Mouse (Mus musculus): Measurements from ENCODE around the gene Zfp523. TPM values are rescaled to one million over a fixed set of nuclear protein-coding genes. Genes with fewer than 3 reads are reported as not detected.
"Not testable (repeated sequence)": the region's sequence is repeated elsewhere in the genome, so short reads cannot be mapped to it uniquely, and the experiment has no call there.

The Zfp523 gene
- total RNA-seq, 4 experiments from 2014 or later, result 39.2 to 62.8 (median 49.0) TPM

DNA sequence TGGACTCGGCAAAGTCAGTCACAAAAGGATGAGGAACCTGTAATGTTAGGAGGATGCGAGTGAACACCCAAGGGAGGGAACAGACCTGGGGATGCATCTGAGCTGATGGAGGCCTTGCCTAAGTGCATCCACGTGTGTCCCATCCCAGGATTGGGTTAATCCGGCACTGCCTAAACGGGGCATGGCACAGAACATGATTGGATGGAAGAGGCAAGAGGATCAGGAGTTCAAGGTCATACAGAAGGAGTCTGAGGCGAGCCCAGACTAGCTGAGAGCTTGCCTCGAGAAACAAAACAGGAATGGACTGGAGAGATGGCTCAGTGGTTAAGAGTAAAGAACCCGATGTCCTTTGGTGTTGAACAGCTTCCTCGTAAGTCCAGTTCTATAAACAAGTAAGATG, 35.5 kb downstream of the Zfp523 start:
- DNase-seq, result no peak

DNA sequence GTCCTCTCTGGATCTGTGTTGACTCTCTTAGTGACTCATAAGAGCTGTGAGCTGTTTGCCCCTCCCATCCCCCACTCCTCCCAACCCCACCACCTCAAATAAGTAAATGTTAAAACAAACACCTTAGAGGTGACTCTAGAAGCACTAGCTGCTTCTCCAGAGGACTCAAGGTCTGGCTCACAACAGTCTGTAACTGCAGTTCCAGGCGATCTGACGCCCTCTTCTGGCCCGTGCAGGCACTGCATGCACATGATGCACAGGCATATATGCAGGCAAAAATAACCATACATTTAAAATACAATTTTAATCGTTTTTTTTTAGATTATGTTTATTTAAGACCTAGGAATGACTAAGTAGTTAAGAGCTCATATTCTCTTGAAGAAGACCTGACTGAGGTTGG, 36.3 kb downstream of the Zfp523 start:
- DNase-seq, result no peak

DNA sequence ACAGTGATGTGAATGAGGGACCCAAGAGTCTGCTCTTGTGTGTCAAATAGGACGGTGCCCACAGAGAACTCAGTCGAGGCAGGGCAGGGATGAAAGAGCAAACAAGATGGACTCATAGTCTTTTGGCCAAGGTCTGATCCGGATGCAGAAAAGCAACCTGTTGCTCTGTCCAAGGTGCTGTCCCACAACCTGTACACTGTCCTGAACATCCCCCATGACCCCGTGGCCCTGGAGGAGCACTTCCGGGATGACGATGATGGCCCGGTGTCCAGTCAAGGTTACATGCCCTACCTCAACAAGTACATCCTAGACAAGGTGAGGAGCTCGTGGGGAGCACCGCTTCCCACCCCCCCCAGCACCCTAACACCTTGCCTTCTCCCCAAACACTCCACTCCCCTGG, 39.9 kb downstream of the Zfp523 start:
- DNase-seq, result no peak

DNA sequence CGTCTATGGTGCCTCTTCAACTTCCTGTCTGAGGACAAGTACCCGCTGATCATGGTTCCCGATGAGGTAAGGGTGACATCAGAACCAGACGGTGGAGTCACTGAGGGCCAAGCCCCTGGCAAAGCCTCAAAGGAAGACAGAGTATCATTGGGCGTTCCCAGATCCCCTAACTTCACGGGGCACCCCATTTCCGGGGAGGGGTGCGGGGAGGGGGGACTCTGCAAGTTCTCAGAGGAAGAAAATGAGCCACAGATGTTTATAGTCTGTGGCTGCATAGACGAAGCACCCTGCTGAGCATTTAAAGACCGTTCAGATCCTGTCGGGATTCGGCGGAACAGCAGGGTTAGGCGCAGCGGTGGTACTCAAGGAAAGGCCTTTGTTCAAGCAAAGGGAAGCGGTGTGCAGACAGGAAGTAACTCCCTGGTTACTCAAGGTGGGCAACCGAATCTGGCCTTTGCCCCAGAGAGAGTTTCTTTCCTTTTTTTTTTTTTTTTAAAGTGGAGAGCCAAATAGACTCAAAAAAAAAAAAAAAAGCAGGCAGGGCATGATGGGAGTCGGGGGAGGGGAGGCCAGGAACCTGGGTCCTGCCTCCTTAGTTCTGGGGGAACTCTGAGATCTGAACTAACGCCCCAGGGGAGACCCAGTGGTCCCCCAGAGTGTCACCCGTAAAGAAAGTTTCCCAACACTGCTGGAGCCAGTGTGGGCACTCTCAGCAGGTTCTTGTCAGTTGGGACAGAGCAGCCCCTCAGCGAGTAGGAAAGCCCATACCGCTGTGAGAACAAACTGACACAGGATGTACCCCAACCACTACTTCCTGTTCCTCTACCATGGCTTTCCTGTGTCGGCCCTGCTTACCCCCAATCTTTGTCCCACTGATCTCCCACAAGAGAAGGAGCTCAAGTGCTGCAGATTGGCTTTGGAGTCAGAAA, 41.1 kb downstream of the Zfp523 start:
- no peak for DNase-seq

DNA sequence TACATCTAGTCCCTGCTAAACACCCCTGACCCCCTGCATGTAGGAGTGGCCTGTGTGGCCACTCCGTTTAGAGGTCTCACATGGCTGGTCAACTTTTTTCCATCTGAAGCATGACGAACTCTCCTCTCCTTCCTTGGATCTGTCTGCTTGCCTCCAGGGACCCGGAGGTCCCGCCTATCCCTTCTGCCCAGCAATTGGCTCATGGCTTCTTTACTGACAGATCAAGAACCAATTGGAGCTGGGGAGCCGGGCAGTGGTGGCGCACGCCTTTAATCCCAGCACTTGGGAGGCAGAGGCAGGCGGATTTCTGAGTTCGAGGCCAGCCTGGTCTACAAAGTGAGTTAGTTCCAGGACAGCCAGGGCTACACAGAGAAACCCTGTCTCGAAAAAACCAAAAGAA, 45.5 kb downstream of the Zfp523 start:
- not testable (repeated sequence) for DNase-seq

DNA sequence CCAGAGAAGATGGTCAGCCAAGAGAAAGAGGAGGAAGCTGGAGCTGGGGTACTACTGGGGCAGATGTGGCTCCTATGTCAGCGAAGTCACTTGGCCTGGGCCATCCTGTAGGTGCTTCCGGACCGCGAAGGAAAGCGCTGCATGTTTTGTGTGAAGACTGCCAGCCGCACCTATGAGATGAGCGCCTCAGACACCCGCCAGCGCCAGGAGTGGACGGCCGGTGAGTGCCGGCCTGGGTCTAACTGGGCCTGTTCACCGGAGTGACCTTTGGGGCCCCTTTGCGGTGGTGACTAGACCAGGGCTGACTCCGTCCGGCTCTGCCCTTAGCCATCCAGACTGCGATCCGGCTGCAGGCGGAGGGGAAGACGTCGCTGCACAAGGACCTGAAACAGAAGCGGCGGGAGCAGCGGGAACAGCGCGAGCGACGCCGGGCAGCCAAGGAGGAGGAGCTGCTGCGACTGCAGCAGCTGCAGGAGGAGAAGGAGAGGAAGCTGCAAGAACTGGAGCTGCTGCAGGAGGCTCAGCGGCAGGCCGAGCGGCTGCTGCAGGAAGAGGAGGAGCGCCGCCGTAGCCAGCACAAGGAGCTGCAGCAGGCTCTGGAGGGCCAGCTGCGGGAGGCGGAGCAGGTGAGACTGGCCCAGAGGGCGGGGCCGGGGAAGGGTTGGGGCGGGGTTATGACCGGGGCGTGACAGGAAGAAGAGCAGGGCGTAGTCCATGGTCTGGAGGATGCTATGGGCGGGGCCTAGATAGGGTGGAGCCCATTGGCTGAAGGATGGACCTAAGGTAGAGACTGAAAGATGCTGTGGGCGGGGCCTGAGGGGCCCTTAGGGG, 46.8 kb downstream of the Zfp523 start:
- DNase-seq, result peak; percentile 91

DNA sequence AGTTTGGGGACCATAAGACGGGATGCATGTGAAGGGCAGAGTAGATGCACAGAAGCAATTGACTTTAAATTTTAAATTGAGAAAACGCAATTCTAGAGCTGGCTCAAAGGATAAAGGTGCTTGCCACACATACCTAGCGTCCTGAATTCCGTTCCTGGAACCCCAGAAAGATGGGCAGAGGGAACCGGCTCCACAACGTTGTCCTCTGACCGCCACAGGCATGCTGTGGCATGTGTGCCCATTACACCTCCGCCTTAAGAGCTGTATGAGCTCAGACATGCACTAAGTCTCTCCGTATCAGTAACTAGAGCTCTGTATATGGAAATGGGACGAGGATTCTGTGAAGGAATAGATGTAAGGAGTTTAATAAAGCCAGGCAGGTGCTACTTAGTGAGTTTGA, 47.7 kb downstream of the Zfp523 start:
- no peak for DNase-seq

DNA sequence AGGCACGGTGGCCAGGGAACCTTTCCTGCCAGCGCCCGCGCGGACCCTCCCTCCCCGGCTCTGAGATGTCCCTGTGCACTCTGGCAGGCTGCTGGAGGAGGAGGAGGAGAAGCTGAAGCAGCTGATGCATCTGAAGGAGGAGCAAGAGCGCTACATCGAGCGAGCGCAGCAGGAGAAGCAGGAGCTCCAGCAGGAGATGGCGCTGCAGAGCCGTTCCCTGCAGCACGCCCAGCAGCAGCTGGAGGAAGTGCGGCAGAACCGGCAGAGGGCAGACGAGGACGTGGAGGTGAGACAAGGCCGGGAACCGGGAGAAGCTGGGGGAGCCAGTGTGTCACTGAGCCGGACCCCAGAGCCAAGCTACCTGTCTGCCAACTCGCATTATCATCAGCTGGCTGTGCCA, 49.1 kb downstream of the Zfp523 start:
- peak; percentile 89 for DNase-seq

DNA sequence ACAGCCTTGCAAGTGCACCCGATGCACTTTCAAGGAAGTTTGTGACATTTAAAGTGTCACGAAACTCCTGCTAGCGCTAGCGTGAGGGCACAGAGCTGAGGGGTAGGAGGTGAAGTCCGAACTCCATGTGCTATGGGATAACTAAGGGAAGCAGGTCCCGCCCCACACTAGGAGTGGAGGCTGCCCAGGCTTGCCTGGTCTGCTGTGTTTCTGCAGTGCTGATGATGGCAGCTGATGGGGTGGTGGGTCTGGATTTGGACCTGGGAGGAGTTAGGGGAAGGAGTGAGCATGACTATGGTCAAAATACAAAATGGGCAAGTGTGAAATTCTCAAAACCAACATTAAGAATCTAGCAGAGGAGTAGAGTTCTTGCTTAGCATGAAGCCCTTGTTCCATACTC, 53.6 kb downstream of the Zfp523 start:
- no peak for DNase-seq

DNA sequence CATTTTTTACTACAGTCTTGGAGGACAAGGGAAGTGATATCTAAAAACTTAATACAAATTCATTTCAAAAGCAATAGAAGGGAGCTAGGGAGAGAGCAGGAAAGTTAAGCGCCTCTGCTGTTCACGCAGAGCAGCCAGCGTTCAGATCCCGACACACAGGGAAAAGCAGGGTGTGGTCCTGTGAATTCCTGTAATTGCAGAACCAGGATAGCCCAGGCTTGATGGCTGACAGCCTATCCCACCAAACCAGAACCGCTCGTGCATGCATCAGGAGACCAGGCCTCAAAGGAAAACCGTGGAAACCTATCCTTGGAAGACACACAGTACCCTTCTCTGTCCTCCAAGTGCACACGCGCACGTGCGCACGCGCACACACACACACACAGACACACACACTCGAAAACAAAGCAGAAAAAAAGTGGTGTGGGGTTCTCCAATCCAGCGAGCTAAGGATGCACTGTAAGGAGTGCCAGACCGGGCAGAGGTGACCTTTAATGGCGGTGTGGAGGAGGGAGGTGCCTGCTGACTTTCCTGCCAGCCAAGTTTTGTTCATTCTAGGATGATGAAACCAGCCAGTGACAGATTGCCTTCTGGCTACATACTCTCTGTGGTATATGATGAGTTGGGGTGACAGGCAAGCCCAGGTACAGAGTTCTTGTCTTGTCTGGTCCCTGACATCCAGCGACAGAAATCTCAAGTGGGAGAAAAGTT, 54.3 kb downstream of the Zfp523 start:
- DNase-seq, result no peak

DNA sequence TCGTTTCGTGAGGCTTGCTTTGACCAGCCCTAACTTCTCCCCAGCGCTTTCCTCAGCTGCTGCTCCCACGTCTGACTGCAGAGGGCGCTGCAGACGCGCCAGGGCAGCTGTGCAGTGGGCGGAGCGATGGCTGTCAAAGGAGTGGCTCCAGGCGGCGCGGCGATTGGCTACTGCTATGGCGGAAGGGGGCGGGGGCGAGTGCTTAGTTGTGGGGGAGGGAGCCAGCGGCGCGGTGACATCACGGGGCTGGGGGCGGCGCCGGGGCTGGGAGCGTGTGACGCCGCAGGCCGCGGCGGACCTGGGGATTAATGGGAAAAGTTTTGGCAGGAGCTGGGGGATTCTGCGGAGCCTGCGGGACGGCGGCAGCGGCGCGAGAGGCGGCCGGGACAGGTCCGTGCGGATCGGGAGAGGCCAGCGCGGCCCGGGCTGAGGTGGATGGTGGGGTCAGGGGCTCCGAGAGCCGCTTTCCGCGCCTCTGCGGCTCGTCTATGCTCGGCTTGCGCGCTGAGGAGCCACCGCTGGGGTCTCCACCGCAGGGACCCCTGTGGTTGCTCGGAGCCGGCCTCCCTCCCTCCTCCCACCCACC, 55.6 kb downstream of the Zfp523 start, which contains the start of gene Ppard:
Gene Ppard, plus strand, starts transcription at position 226 of the 586 bp plus-strand sequence.
- peak; percentile 95 for DNase-seq

DNA sequence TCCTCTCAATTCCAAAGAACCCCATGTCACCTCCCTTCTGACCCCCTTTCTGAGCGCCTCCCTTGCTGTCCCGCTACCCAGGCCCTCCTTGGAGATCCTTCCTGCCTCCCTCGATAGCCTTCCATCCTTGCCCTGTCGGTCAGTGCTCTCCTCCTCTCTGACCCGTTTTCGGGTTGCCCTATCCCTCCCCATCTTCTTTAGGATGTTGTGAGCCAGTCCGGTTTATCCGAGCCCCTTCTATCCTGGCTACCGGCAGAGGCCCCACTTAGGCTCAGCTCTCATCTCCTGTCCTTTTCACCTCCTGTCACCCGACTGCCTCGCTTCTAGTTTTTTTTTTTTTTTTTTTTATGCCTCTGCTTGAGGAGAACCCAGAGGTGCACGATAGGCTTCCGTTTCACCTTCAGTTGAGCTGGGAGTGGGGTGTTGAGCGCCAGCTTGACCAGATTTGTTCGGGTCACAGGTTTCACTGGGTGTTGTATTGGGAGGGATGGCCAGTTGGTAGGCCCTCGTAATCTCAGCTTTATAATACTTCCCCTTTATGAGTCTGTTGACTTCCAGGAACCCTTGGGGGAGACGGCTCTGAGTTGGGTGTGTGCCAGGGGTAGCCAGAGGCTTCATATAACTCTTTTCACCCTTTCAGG, 56.3 kb downstream of the Zfp523 start:
- no peak for DNase-seq

DNA sequence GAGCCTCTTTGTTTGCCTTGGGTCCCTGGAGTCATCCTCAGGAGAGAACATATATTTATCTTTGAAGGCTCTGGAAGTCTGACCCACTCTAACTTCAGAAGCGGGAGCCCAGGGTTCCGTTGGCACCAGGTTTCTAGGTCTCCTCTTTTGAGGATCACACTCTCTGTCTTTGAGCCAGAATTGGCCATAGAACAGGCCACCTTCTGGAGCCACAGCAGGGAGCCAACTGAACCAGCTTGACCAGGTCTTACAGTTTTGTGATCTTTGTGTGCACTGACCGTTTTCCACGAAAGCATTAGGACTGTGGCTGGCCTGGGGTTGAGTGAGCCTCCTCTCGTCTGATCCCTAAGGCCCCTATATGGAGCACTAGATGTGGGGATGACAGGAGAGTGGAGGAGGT, 57.7 kb downstream of the Zfp523 start:
- DNase-seq, result no peak

DNA sequence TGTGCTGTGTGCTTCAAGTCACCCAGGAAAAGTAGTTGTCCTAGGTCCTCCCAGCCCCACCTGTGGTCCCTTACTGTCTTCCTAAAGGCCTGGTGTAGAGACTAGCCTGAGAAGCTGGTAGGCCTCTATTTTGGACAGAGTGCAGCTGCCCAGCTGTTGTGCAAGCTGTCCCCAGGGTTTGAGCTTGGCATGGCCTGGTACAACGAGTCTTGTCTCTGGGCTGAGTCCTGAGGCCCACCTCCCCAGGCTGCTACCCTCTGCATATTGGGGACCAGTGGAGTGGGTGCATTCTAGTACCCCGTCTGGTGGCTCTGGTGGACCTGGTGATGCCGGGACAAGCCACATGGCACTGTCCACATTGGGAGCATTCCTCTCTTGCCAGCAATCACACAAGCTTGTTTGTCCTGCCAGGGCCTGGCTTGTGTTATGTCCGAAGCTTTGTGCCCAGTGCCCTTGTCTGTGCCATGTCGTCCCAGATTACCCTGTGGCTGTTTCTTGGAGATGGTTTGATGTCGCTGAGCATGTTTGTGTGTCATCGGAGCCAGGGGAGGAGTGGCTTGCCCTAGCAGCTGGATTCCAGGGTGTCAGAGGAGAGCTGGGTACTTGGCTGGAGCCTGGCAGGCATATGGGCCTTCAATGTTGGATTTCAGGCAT, 59.2 kb downstream of the Zfp523 start:
- no peak for DNase-seq

DNA sequence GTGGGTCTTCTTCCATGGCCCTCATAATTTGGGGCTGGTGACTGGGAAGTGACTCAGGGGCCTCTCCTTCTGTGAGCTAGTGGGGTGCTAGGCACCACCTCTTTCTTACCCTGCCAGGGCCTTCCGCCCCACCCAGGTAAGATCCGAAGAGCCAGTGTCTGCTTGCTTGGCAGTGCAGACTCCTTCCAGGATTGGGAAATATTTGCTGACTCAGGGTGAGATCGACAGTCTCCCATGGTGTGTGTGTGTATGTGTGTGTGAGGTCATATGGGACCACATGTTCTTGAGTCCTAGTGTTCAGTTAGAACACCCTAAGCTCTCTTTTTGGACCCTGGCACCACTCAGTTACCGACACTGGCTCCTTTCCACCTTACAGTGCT, 59.7 kb downstream of the Zfp523 start:
- DNase-seq, result no peak

DNA sequence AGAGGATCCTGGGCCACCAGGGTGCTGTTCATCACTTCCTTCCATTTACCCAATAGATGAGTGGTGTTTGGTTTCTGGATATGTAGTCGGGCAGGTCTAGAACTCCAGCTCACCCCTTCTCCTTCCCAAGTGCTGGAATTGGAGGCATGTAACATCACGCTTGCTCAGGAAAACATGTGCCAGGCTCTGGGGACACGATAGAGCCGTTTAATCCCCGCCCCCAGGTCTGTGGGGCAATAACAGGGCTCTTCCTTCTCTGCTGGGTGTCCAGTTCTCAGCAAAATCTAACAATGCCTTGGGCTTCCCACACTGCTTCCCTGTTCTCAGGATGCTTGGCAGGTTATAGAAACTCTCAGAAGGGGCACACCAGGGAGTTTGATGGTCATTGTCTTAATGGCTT, 60.4 kb downstream of the Zfp523 start:
- DNase-seq, result no peak

DNA sequence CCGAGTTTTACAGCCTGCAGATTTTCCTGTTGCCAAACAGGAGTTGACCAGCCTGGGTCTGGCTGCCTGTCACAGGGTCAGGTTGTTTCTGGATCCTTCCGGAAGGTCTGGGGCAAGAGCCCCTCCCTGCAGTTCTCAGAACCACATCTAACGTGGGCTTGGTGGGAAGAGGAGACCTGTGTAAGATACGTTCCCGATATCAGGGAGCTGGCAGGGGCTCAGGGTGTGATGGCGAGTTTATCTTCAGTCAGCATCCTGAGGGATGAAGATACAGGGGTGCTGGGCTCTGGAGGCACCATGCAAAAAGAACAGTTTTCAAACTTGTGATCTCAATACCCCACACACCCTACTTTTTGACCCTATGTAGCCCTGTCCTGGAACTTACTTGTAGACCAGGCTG, 60.9 kb downstream of the Zfp523 start:
- DNase-seq, result no peak

DNA sequence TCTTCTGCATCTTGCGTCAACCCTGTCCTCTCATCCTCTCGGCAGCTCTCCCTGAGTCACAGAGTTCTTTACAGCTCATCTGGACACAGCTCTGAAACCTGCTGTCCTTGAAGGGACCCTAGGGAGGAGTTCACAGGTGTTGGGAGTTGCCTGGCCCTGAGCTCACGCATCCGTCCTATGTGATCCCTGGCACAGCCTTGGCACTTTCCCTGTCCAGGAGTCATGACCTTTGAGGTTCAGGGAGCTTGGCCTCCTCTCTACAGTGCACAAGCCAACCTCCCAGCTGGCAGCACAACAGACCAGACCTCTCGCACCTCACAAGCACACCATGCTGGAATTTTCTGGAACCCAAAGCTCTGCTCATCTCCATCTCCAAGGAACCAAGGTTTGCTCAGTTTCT, 63.9 kb downstream of the Zfp523 start:
- no peak for DNase-seq

DNA sequence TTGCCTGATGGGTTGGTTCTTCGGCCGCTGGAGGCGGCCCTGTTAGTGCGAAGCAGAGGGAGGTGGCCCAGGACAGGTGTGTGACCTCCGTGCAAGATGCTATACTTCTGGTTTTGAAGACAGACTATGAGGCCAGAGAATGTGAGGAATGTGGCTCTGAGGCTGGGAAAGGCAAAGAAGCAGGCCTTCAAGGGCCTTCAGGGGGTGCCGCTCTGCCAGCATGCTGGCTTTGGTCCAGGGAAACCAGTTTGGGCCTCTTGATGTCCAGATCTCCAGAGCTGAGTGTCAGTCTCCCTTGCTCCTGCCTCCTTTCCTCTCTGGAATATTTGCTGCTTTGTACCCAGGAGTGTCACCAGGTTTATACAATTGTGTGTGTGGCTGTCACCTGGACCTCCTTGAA, 65.4 kb downstream of the Zfp523 start:
- no peak for DNase-seq

DNA sequence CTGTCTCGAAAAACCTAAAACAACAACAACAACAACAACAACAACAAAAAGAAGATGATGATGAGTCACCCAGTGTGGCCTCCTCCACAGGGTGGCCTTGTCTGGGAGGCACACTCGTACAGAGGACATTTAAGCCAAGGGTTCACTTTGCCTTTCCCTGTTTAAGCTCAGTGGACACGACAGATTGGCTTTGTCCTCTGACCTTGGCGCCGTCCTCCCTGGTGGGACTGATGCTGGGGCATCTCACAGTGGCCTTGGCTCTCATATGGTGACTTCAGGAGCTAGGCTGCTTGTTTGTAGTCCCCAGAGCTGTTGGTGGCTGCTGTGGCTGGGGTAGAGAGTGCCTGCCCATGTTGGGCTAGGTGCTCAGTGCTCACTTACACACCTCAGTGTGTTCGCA, 67.3 kb downstream of the Zfp523 start:
- no peak for DNase-seq

DNA sequence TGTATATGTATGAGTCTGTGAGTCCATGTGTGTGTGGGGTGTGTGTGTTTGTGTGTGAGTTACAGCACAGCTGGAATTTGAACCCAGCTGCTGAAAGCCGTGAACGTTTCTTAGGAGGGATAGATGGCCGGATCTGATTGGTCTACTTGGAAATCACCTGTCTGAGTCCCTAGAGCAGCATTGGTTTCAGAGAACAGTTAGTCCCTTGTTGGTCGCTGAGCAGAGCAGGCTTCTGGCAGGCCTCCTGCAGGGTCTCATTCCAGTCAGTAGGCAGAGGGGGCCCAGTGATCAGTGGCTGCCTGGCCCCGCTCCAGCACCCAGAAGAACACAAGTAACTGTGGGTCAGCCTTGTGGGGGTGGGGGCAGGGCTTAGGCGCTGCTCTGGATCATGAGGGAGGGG, 67.8 kb downstream of the Zfp523 start:
- DNase-seq, result no peak

DNA sequence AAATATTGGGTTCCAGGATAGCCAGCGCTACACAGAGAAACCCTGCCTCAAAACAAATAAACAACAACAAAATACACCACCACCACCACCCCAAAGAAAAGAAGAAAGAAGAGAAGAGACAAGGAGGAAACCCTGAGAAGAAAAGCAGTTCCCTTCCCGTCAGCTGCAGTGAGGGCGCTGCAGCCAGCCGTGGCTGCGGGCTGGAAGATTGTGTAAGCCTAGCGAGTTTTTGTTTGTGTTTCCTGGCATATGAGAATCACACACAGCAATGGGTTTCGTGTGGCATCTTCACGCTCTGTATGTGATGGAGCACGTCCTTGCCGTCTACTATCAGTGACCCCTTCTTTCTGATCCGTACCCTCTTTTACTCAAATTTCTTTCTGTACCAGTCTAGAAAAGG, 69.7 kb downstream of the Zfp523 start:
- no peak for DNase-seq

Measured in adrenal gland, adult 8-10 months (tissue).